Mouse (Mus musculus) neural tube, embryonic 14.5 days (tissue): ENCODE data around the gene Ifna1. TPM values are rescaled to one million over a fixed set of nuclear protein-coding genes. Genes with fewer than 3 reads are reported as not detected.
"Not testable (repeated sequence)": the region's sequence is repeated elsewhere in the genome, so short reads cannot be mapped to it uniquely, and the experiment has no call there.

Source experiments
- ATAC-seq: fragments of 200-750 bp; cut with Nextera tagmentation; 2 replicates; pipeline ENCODE4 v1.8.0; 2017; ENCODE audit warnings: low read depth, mild to moderate bottlenecking, moderate TSS enrichment, moderate library complexity
- H3K27ac ChIP-seq: fragments of 300-500 bp; sonication (generic); 2 replicates; pipeline ENCODE4 v1.5.1; 2014; ENCODE audit warnings: low read depth, mild to moderate bottlenecking, control low read depth, low read length, moderate library complexity, mixed read lengths
- H3K27me3 ChIP-seq: fragments of 300-500 bp; sonication (generic); 2 replicates; pipeline ENCODE4 v1.6.1; 2014; ENCODE audit warnings: low read length; ENCODE audit not compliant: control insufficient read depth, insufficient read depth
- H3K36me3 ChIP-seq: fragments of 300-500 bp; sonication (generic); 2 replicates; pipeline ENCODE4 v1.6.1; 2014; ENCODE audit warnings: low read length, mixed read lengths; ENCODE audit not compliant: control insufficient read depth, insufficient read depth
- H3K4me1 ChIP-seq: fragments of 300-500 bp; sonication (generic); 2 replicates; pipeline ENCODE4 v1.6.1; 2014; ENCODE audit warnings: low read length; ENCODE audit not compliant: control insufficient read depth, insufficient read depth
- H3K4me2 ChIP-seq: fragments of 300-500 bp; sonication (generic); 2 replicates; pipeline ENCODE4 v1.6.1; 2014; ENCODE audit warnings: mild to moderate bottlenecking, low read depth, low read length, control low read depth
- H3K4me3 ChIP-seq: fragments of 300-500 bp; sonication (generic); 2 replicates; pipeline ENCODE4 v1.5.1; 2014; ENCODE audit warnings: low read depth, low read length, control low read depth, mixed read lengths
- H3K9ac ChIP-seq: fragments of 300-500 bp; sonication (generic); replicated peaks from 2 replicates; pipeline ENCODE4 v1.6.1; 2014; ENCODE audit warnings: low read depth, mild to moderate bottlenecking, control low read depth, low read length, mixed read lengths
- H3K9me3 ChIP-seq: fragments of 300-500 bp; sonication (generic); 2 replicates; pipeline ENCODE4 v1.6.1; 2016; ENCODE audit warnings: low read length; ENCODE audit not compliant: control insufficient read depth
- WGBS: fragments of 180-500 bp; shearing (Covaris S2); extraction: QIAGEN DNeasy Blood & Tissue Kit; methylation state at CpG from one replicate; pipeline ENCODE4 v1.1.7; 2014; 5-methylcytosine and 5-hydroxymethylcytosine counted together
- polyA plus RNA-seq: library from polyadenylated mRNA; unstranded; fragments of >200 nt; fragmentation: Nextera tagmentation; extraction: Ambion mirVana; gene quantifications from 2 replicates; pipeline ENCODE4 v1.2.1, GENCODE M21; 2014

The Ifna1 gene
- polyA plus RNA-seq = not detected in 2 replicates

- no peaks in the 10 kb centered on the region for H3K4me1 ChIP-seq
- H3K4me2 ChIP-seq = no peak within 1 kb of the TSS
- H3K9me3 ChIP-seq = no peaks in the 10 kb centered on the region
- no peaks in the 10 kb centered on the region for H3K27me3 ChIP-seq
- WGBS = 68% methylated on average over 1 of the region's 1 CpGs
- H3K36me3 ChIP-seq = no peaks in the 10 kb centered on the region
- no peak within 1 kb of the TSS for H3K27ac ChIP-seq
- H3K9ac ChIP-seq = no peak within 1 kb of the TSS
- H3K4me3 ChIP-seq = no peak within 1 kb of the TSS
- ATAC-seq = no peak
Observed at GRCm38 (mm10) chr4:88849698-88850097, at the start of gene Ifna1. TSS of gene Ifna1 (plus strand) at chr4:88850087.

DNA sequence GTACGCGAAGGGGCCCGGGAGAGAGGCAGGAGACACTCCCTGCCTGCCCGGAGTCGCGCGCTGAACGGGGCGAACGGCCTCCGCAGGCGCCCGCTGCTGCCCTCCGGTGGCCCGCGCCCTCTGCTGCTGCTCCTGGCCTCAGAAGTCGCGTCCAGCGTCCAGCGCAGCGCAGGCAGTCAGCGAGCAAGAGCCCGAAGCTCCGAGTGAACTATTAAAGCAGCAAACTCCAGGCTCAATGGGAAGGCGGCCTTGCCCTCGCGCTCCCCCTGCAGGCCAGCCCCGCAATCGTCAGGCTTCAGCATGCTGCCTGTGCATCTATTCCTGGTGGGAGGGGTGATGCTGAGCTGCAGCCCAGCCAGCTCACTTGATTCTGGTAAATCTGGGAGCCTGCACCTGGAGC, 46.9 kb upstream of the Ifna1 start, which contains the start of gene Gm13287:
Gene Gm13287 (plus strand): TSS at position 301 of the 400 bp plus-strand sequence.
- H3K27me3 ChIP-seq, H3K4me3 ChIP-seq, H3K4me2 ChIP-seq, H3K36me3 ChIP-seq, H3K27ac ChIP-seq, H3K9me3 ChIP-seq, ATAC-seq, H3K9ac ChIP-seq, H3K4me1 ChIP-seq: not testable (repeated sequence)
- no CpG with 5 or more reads among the region's 29 CpGs for WGBS

DNA sequence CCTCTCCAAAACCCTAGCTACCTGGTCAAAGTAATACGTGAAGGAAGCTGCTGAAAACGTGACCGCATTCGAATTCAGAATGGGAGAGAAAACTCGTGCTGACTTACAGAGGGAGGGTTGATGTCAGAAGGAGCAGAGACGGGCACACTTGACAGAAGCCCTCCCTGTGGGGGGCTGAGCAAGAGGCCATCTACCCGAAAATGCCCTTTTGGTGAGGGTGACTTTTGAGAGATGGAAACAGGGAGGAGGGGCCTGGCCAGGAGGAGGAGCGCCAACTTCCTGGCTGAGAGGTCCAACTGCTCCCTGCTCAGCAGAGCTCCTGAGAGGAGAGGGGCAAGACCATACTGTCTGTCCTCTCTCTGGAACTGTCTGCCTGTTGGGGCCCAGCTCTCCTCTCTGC, 44.7 kb upstream of the Ifna1 start, which contains the start of gene Gm13288:
Gene Gm13288 (plus strand): TSS at position 301 of the 400 bp plus-strand sequence.
- not testable (repeated sequence) for H3K4me1 ChIP-seq, H3K36me3 ChIP-seq, H3K27ac ChIP-seq, H3K27me3 ChIP-seq, H3K9ac ChIP-seq, H3K9me3 ChIP-seq, H3K4me3 ChIP-seq, H3K4me2 ChIP-seq, ATAC-seq
- no CpG with 5 or more reads among the region's 8 CpGs for WGBS

- WGBS = 0% methylated on average over 7 of the region's 34 CpGs
- H3K27me3 ChIP-seq, H3K4me3 ChIP-seq, H3K4me1 ChIP-seq, H3K9ac ChIP-seq, H3K36me3 ChIP-seq, ATAC-seq, H3K4me2 ChIP-seq, H3K27ac ChIP-seq, H3K9me3 ChIP-seq: not testable (repeated sequence)
Observed at GRCm38 (mm10) chr4:88805761-88806160, 44.1 kb upstream of the Ifna1 start.

- H3K9me3 ChIP-seq = no peaks in the 10 kb centered on the region
- H3K27ac ChIP-seq = no peak within 1 kb of the TSS
- H3K36me3 ChIP-seq = no peaks in the 10 kb centered on the region
- WGBS = 75% methylated on average over 3 of the region's 3 CpGs
- H3K4me3 ChIP-seq = no peak within 1 kb of the TSS
- H3K9ac ChIP-seq = no peak within 1 kb of the TSS
- no peak within 1 kb of the TSS for H3K4me2 ChIP-seq
- H3K27me3 ChIP-seq = no peaks in the 10 kb centered on the region
- no peaks in the 10 kb centered on the region for H3K4me1 ChIP-seq
- no peak for ATAC-seq
Observed at GRCm38 (mm10) chr4:88815928-88816327, 34.0 kb upstream of the Ifna1 start, which contains the start of gene Ifna7. TSS of gene Ifna7 (plus strand) at chr4:88816228.

GRCm38 (mm10) chr4:88819659-88820058, 30.2 kb upstream of the Ifna1 start, which contains the start of gene Ifna11:
TSS of gene Ifna11 (plus strand) at chr4:88819959.
- Histone ChIP-seq H3K4me3 (no peak within 1 kb of the TSS), H3K4me1 (no peaks in the 10 kb centered on the region), H3K36me3 (no peaks in the 10 kb centered on the region), H3K9ac (no peak within 1 kb of the TSS), H3K27ac (no peak within 1 kb of the TSS), H3K9me3 (no peaks in the 10 kb centered on the region), H3K27me3 (no peaks in the 10 kb centered on the region), H3K4me2 (no peak within 1 kb of the TSS)
- WGBS = 100% methylated on average over 1 of the region's 1 CpGs
- ATAC-seq = no peak

DNA sequence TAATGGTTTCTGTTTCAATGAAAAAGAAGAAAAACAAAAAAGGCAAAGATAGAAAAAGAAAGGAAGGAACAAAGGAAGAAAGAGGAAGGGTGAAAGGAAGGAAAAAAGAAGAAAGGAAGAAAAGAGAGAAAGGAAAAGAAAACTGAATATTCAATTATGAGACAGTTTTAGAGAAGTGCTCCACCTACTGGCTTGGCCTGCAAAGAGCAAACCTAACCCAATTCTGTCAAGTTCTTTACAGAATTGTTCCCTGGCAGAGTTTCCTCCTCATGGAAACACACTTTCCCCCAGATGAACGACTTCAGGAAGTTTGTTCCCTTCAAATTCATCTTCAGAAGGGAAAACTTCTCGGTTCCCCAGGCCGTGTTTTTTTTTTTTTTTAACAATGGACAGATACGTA, 26.9 kb upstream of the Ifna1 start:
- no peaks in the 10 kb centered on the region for H3K27me3 ChIP-seq
- WGBS = 34% methylated on average over 4 of the region's 4 CpGs
- no peak for ATAC-seq

GRCm38 (mm10) chr4:88827116-88827515, 22.8 kb upstream of the Ifna1 start, which contains the start of gene Ifna6:
TSS of gene Ifna6 (plus strand) at chr4:88827416.
- H3K4me3 ChIP-seq, H3K27ac ChIP-seq, ATAC-seq, H3K9me3 ChIP-seq, H3K4me2 ChIP-seq, H3K36me3 ChIP-seq, H3K9ac ChIP-seq, H3K27me3 ChIP-seq, H3K4me1 ChIP-seq: not testable (repeated sequence)

More for the DNA sequence above, 26.9 kb upstream of the Ifna1 start:
- H3K4me1 ChIP-seq = no peaks in the 10 kb centered on the region
- no peak overlapping the region for H3K27ac ChIP-seq
- H3K9ac ChIP-seq = no peak overlapping the region
- H3K4me3 ChIP-seq = no peak overlapping the region
- no peaks in the 10 kb centered on the region for H3K36me3 ChIP-seq
- no peak overlapping the region for H3K4me2 ChIP-seq
- no peaks in the 10 kb centered on the region for H3K9me3 ChIP-seq

DNA sequence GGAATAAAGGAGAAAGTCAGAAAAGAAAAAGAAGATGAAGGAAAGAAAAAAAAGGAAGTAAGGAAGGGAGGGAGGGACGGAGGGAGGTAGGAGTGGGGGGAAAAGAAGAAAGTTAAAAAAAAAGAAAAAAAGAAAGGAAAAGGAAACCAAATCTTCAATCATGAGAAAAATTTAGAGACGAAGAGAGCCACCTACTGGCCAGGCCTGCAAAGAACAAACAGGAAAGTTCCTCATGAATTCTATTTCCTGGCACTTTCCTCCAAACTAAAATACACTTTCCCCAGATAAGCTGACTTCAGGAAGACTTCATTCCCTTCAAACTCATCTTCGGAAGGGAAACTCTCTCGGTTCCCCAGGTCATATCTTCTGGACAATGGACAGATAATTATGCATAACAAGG, 19.4 kb upstream of the Ifna1 start:
- ATAC-seq = no peak
- no peaks in the 10 kb centered on the region for H3K27me3 ChIP-seq
- H3K4me3 ChIP-seq = no peak overlapping the region
- no peaks in the 10 kb centered on the region for H3K36me3 ChIP-seq
- no peaks in the 10 kb centered on the region for H3K9me3 ChIP-seq
- no peak overlapping the region for H3K4me2 ChIP-seq
- no peak overlapping the region for H3K9ac ChIP-seq
- H3K4me1 ChIP-seq = no peaks in the 10 kb centered on the region
- H3K27ac ChIP-seq = no peak overlapping the region
- WGBS = 29% methylated on average over 4 of the region's 4 CpGs
